Mouse (Mus musculus) right cerebral cortex, postnatal 36 days (tissue): Measurements from ENCODE around the gene Rora.

Experiments
- DNase-seq, 2 experiments: peaks; one replicate each; pipeline ENCODE4 v3.0.0; 2022; ENCODE audit warnings: low spot score in 2 of 2, mixed read lengths in 1 of 2

Gene Rora

DNA sequence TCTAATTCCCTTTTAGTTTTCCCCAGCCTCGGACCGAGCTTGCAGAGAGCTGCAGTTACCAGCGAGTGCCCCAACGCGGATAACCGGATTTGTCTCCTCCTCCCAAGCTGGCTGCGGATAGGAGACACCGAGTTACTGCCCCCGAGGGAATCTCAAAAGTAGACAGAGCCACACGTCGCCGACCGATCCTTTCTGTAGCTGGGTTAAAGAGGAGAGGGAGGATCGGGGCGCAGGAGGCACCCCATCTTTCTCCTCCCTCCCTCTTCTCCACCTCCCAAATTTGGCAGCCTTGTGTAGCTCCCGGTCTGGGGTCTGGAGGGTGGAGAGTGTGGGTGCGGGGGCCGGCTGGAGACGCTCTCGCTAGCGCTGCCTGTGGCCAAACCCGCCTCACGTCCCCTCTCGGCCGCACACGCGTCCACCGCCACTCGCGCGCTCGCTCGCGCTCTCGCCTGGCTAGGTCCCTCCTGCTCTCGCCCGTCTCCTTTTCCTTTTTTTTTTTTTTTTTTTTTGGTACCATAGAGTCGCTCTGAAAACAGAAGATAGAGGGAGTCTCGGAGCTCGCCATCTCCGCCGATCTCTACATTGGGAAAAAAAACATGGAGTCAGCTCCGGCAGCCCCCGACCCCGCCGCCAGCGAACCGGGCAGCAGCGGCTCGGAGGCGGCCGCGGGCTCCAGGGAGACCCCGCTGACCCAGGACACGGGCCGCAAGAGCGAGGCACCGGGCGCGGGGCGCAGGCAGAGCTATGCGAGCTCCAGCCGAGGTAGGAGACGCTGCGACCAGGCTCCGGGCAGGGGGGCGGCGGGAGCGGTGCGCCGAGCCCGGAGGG lies at the start of gene Rora:
Rora (plus strand) TSS at position 576 of the 828 bp plus-strand sequence.
- peak; percentile 44 to 53 for DNase-seq

DNA sequence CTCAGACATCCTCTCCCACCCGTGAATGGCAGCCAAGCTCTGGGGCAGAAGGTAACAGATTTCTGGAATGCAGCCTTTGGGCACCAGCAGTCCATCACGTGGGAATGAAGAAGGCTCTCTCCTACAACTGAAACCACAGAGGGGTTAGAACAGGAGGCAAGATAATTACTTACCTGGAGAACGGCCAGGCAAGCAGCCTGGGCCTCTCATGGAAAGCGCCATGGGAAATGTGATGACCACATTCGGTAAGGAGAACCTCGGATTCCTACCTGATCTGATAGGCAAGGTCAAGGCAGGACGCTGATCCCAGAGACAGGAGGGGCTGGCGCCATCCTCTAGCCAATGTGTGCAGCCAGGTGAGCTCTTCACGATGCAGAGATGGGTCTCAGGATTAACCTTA lies 39.6 kb upstream of the Rora start:
- no peak for DNase-seq

DNA sequence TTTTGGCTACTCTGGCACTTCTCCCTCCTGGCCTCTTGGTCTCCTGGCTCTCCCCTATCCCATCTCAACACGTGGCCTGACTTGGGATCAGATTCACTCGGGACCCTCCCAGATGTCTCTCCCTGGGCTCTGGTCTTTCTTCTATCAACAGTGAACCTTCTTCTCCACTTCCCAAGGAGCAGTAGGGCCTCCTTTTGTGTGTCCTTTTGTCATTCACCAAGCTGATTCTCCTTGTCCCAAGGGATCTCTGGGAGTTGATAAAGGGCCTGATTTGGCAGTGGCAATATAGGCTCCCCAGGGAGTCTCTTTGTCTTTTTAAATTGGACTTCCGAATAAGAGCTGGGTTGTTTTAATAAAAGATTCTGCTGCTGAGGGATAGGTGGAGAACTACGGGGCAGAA lies 36.5 kb upstream of the Rora start:
- DNase-seq, result no peak

DNA sequence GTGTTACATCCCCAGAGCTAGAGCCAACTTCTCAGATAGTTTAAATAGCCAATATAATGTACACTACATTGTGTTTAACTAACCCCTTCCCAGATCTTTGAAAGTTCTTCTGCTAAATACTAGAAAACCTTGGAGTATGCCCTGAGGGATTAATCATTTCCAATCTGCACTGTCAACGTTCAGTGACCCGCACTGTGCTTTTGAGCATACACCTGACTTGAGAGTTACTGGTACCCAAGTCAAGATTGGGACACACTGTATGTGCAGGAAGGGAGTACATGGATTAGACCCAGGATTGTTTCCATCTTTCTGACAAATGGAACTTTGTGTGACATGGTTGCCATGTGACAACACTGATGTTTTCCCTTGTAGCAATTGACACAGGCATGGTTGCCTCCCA lies 33.5 kb upstream of the Rora start:
- no peak for DNase-seq

DNA sequence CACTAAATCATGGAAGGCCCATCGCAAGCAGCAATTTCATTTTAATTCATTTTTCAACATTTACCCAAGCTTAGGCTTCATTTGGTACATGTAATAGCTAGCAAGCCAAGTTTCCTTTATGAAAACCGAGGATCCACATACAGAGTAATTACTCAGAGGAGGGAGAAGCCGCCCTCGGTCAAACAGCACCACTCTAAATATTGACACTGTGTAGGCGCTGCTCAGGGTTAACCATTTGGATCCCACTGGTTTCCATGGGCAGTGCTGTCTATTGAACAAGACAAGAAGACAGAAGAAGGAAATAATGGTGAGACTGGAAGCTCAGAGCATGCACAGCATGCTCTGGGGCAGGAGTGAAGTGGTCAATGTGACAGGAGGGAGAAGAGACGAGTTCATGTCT lies 33.1 kb upstream of the Rora start:
- no peak for DNase-seq

DNA sequence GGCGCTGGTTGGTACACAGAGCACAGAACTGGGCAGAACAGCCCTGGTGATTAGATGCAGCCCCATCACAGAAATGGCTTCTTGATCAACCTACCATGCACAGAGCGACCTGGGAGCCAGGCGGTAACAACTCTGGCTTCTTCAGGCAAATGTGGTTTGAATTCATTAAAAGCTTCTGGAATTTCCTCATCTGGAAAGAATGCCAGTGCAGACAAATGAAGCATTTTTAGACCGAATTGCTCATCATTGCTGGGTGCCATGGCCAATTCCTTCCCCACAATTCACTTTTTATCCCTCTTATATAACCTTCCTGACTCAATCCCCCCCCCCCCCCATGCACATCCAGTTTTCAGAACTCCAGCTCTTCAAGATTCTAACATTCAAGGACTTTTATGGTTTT lies 28.6 kb upstream of the Rora start:
- DNase-seq, result no peak

DNA sequence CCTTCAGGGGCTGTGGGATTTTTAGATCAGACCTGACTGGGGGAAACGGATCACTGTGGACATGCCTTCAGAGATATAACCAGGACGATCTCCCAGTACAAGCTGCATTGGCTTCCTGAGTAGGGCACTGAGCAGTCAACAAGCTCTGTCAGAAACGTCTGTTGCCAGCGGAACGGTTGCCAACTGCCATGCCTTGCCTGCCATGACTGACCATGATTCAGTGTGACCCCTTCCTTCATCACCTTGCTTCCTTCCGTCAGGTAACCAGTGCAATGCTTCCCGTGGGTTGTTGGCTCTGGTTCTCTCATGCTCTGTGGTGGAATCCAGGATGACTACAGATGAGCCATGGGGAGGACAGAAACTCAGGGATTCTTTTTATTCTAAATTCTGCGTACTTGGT lies 16.3 kb upstream of the Rora start:
- no peak for DNase-seq

DNA sequence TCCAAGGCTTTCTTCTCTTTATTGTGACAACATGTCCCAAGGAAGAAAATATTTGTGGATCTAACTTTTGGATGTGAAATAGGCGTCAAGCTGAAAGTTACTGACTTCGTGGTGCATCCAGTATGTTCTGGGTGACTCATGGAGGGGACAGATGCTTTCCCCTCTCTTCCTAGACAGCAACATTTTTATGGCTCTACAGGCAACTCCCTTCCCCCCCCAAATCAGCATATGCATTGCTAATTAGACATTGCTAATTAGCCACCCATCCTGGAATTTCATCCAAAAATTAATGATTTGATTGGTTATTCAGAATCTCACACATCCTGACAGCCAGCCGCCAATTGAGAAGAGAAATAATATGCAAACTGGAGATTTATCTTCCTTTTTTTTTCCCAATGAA lies 12.5 kb upstream of the Rora start:
- DNase-seq, result no peak

DNA sequence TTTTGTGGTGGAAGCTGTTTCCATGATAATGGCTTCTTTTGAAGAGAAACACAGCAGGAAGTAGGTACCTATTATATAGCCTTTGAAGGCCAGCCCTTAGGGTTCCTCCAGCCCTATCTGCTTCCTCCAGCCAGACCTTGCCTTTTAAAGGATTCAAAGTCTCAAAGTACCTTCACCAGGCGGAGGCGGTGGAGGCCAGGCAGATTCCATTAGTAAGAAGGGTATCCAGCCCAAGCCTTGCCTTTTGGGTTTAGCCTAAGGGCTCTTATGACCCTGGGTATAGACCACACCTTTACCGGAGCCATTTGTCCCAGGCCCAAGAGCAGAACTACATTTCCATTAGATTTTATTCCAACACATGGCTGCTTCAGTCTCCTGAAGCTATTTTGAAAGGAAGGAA lies 5.5 kb upstream of the Rora start:
- DNase-seq, result no peak

DNA sequence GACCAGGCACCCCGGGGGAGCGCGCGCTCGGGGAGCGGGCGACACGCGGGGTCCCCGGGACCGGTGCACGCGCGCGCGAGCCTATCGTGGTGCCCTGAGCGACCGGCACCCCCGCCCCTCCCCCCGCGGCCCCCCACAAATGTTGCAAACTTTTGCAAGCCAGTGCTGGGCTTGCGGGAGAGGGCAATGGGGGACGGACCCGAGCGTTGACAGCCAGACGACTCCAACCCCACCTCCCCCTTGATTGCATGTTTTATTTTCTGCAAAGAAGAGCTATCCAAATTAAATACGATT lies 400 bp downstream of the Rora start:
- no peak for DNase-seq

DNA sequence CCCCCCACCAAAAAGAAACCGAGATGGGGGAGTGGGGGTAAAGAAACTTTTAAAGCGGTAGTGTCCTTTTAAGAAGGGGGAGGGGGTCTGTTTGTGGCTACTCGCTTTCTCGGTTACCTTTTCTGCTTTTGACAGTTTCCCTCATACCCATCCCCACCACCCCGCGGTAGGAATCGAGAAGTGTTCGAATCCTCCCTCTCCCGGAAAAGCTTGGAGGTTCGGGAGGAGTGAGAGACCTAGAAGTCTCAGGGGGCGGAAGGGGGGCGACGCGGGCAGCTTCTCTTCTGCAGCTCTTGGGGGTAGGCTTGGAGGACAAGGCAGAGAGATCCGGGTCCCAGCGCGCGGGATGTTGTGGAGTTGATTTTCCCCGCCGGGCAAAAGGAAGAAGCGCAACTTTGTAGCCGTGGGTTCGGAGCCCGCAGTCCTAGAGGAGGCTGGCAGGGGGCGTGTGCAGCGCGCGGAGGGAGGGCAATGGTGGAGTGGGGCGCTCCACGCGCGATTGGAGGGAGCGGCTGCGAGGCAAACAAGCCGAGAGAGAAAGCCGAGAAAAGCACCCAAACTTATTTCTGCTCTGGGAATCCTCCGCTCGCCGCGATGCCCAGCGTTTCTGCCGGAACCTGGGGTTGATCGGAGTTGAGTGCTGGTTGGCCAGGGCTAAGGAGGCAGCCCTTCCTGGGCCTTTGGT lies 889 bp downstream of the Rora start:
- peak; percentile 14 to 22 for DNase-seq

DNA sequence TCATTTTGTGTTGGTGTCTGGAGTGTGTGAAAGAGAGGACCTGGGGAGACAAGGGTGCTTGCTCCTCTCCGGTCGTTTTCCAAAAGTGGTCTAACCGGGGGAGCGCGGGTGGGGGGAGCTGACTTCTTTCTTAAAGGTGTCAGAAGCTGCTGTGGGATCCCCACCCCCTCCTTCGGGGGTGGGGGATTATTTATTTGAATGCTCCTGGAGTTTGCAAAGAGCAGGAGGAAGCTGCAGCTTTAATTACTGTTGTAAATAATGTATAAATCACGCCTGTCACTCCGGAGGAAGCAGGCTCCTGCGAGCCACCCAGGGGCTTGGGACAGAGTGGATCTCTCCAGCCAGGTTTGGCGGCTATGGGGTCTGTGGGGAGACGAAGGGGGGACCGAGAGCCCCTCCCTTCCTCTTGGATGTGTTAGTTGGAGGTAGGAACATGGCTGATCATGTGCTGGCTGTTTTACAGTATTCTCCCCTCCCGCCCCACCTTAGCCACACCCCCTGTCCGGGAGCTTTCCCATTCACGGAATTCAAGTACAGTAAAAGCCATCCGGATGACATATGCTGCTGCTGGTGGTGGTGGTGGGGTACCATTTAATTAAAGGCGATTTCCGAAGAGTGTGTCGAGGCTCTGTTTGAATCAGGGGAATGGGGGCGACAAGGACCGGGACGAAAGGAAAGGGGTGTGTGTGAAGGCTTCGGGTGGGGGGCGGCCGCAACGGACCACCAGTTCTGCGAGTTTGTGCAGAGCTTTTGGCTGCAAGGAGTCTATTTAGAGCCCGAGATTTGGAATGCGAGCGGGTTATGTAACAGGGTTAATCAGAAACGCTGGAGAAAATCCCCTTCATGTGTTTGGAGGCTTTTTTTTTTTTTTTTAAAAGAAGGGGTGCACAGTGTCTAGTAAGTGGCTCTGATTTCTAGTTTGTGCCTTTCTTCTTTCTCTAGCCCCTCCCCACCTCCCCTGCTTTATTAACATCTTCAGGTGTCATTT lies 1.7 kb downstream of the Rora start:
- peak; percentile 14 to 39 for DNase-seq

DNA sequence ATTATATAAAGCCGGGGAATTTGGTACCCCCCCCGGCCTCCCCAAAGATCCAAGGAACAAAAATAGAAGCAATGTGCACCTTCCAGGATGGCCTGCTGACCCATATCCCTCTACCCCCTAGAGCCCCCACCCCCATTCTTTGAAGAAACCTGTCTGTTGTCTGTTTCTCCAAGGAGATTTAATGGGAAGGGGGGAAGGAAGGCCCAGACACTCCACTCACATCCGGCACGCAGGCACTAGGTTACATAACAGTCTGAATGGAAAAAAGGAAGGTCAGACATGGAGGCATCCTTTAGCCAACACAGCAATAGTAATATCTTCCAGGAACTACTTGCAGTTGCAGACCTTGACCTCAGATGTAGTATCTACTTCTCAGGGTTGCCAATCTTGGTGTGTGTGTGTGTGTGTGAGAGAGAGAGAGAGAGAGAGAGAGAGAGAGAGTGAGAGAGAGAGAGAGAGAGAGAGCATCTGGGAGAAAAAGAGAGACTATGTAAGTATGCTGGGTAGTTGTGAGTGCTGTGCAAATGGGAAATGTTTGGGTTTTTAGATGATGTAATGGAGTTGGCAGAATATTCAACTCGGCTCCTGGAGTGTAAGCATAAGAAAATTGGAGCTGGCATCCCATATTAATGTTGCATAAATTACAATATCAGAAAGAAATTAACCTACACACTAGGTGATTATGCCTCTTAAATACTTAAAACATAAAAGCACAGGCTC lies 2.6 kb downstream of the Rora start:
- no peak for DNase-seq

DNA sequence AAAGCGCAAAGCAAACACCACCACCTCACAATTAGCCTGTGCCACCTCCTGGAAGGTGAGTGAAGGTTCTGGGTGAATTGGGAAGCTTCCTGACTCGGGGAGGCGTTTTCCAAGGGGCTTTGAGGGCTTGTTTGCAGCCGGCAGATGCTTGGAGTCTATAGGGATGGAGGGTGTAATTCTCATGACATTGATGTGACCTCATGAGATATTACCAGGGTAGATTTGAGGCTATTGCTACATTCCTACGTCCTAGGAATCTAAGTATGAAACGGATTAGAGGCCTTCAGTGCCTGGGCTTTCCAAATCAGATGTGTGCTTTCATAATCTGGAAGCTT lies 3.2 kb downstream of the Rora start:
- no peak for DNase-seq

DNA sequence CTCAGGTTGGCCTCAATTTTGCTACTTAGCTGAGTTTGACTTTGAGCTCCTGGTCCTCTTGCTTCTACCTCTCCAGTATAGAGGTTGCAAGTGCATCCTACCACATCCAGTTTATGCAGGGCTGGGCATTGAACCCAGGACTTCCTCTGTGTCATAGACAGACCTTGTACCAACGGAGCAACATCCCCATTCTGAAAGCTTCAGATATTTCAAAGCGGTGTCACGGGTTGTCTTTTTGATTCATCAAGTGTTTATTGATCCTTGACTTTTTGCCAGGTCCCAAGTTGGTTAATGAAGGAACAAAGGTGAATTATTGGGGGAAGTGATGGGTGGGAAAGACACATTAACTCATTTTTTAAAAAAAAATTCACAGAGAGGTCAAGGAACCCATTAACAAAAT lies 17.1 kb downstream of the Rora start:
- DNase-seq, result no peak

DNA sequence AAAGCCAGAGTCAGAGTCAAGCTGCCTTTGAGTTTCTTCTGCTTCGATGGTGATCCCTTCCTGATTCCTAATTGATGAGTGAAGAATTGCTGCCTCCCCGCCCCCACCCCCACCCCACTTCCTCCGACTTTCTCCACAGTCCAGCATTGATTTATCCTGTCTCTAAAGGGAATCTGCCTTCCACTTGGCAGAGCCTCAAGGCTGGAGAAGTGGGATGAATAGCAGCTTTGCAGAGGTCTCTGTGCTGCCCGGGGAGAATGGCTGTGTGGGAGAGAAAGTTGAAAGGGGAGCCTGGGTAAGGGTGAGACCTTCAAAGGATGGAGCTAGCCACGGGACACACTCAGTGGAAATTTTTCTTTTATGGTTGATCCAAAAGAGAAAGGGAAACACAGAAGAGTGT lies 18.9 kb downstream of the Rora start:
- DNase-seq, result no peak

DNA sequence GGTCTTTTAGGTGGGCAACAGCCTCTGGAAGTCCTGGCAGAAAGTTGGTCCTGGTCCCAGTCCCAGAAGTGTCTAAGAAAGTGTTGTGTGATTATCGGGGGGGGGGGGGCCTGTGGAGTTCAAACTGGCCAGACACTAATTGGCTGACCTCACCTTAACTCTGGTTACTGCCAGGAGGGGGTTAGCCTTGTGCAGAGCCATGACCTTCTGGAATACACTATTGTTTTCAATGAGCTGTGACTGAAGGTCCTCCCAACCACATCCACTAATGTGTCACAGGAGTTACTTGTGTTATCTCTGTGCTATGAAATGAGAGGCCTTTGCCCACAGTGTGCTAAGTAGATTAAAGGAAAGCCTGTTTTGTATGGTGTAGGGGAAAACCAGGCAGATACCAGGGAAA lies 19.6 kb downstream of the Rora start:
- DNase-seq, result no peak

DNA sequence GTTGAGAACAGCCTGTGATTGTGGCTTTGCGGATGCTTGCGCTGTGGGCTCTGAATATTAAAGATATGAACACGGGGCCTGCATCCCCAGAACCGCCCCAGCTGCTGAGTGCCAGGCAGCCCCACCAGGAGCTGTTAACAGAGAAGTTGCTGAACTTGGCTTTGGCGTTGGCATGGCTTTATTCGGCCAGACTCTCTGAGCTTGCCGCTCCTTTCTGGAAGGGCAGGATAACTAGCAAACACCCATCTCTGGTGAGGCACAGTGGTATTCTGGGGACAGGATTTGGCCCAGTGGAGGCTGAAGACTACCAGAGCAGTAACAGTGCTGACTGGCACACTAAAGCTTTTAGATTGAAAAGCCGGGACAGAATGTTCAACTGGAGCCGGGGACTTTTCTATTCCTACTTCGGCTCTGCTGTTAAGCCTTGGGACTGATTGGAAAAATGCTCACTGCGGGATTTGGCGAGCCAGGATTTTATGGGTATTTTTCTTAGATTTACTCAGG lies 26.3 kb downstream of the Rora start:
- peak; percentile 23 to 35 for DNase-seq

DNA sequence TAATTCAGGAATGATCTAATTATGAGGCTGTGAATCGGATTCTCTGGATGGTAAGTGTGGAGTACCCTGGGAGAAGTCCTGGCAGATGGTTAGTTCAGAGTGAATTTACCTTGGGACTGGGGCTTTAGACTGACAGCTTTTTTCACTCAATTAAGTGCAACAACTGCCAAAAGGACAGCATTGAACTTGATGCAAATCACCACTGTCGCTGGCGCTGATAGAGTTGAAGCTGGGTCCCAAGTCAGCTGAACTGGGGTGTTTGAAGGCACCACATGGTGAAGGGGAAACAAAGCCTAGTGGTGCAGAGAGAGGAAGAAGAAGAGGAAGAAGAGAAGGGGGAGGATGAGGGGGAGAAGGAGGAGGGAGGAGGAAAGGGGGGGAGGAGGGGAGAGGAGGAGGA lies 30.4 kb downstream of the Rora start:
- no peak for DNase-seq

DNA sequence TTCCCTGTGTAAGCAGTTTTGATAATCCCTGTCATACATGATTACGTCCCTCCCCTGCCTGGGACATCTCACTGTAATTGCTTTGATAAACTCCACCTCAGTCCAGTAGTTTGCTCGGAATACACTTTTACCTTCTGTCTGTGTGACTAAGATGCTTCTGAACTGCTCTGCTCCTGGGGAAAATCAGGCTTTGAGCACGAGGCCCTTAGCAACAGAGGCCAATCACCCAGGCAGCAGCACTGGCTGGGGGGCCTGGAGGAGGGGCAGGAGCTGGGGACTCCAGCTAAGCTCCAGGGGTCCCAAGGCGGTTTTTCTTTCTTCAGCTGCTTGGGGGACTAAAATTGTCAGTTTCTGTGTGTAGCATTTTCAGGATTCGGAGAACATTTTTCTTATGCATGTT lies 32.0 kb downstream of the Rora start:
- DNase-seq, result no peak

DNA sequence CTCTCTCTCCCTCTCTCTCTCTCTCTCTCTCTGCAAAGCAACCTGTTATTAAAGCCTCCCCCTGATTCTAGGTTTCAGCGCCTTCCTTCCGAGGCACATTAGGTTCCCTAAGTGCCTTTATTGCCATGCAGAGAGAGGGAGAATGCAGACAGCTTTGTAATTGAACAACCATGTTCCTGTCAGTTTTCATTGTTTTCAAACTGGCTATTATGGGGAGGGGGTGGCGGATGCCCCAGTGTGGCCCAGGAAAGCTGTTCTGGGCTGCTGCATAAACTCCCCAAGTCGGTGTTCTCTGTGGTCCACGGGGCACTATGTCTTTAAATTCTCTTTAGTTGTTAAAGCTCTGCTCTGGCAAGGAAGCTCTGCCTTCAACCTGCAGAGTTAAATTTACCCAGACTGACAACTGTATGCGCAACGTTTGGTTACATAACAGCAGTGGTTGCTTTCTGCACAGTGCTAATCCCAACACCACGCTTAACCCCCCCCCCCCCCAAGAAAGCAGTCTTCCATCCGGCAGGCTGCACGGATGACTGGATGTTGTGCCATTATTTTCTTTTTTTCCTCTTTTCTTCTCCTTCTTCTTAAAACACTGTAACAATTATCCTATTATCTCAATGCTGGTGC lies 33.8 kb downstream of the Rora start:
- peak in 1 of 2 experiments; percentile 39 for DNase-seq
